Mouse (Mus musculus) G1E (cell line): Measurements from ENCODE around the gene Emp2. TPM values are rescaled to one million over a fixed set of nuclear protein-coding genes. Genes with fewer than 3 reads are reported as not detected.

Source experiments
- ATAC-seq: 2 replicates; pipeline ENCODE4 v1.8.0; 2016; ENCODE audit warnings: mild to moderate bottlenecking; ENCODE audit not compliant: insufficient number of reproducible peaks, poor library complexity, low FRiP score, severe bottlenecking; ENCODE audit errors: extremely low read depth
- DNase-seq: peaks from one replicate; pipeline ENCODE4 v3.0.0; 2012; ENCODE audit warnings: low spot score
- H3K27me3 ChIP-seq: 2 replicates; pipeline ENCODE4 v1.6.1; 2012; ENCODE audit warnings: mild to moderate bottlenecking, low read length, inconsistent platforms; ENCODE audit not compliant: insufficient read depth
- H3K36me3 ChIP-seq: replicated peaks from 2 replicates; pipeline ENCODE3; 2012; ENCODE audit warnings: mild to moderate bottlenecking, inconsistent platforms
- H3K4me1 ChIP-seq: 2 replicates; pipeline ENCODE4 v1.6.1; 2012; ENCODE audit warnings: low read depth, low read length, inconsistent platforms, mixed read lengths; ENCODE audit not compliant: insufficient read depth
- H3K4me3 ChIP-seq: 2 replicates; pipeline ENCODE4 v1.5.1; 2012; ENCODE audit warnings: low read depth, mild to moderate bottlenecking, inconsistent platforms, low read length, moderate library complexity, mixed read lengths
- H3K9me3 ChIP-seq: replicated peaks from 2 replicates; pipeline ENCODE4 v1.6.1; 2012; ENCODE audit warnings: inconsistent platforms
- CTCF ChIP-seq: IDR thresholded peaks from 2 replicates; pipeline ENCODE4 v1.5.1; 2012; ENCODE audit warnings: low read depth, low read length, inconsistent platforms, mixed read lengths
- GATA1 ChIP-seq: IDR thresholded peaks from 2 replicates; pipeline ENCODE4 v1.6.1; 2012; ENCODE audit warnings: borderline replicate concordance, low read length, inconsistent platforms, mixed read lengths
- GATA2 ChIP-seq: IDR thresholded peaks from 2 replicates; pipeline ENCODE4 v1.6.1; 2012; ENCODE audit warnings: low read depth, low read length, inconsistent platforms, borderline replicate concordance
- POLR2AphosphoS5 ChIP-seq: IDR thresholded peaks from 2 replicates; pipeline ENCODE4 v1.6.1; 2012; ENCODE audit warnings: low read depth, low read length, inconsistent platforms; ENCODE audit not compliant: insufficient replicate concordance
- TAL1 ChIP-seq: conservative IDR thresholded peaks from 2 replicates; pipeline ENCODE4 v1.6.1; 2012; ENCODE audit warnings: low read depth, low read length, inconsistent platforms, mixed read lengths
- polyA plus RNA-seq: library from polyadenylated mRNA; stranded (reverse); fragments of >175 nt; gene quantifications from 2 replicates; pipeline ENCODE4 v1.2.3, GENCODE M21; 2012
- total RNA-seq, 2 experiments: library from RNA; stranded (forward) in 1 of 2; stranded (reverse) in 1 of 2; fragments of 200-1000 nt in 1 of 2; fragments of >200 nt in 1 of 2; fragmentation: Nextera tagmentation in 1 of 2; gene quantifications; 2 replicates each; pipeline ENCODE4 v1.2.3; 2014 to 2017

Emp2 gene
- total and polyA plus RNA-seq, 3 experiments = 0.11 TPM; not detected in 2

- H3K27me3 ChIP-seq = no peaks in the 10 kb centered on the region; the same call in 1 of the 2 replicates
- H3K4me1 ChIP-seq = no peaks in the 10 kb centered on the region
- TF ChIP-seq TAL1 (no peak), GATA2 (no peak), POLR2AphosphoS5 (no peak), GATA1 (no peak), CTCF (no peak)
- no peak overlapping the region for H3K4me3 ChIP-seq
- DNase-seq (no peak), ATAC-seq (no peak)
- H3K9me3 ChIP-seq = no peaks in the 10 kb centered on the region
- H3K36me3 ChIP-seq = no peaks in the 10 kb centered on the region
Measured at GRCm38 (mm10) chr16:10349876-10350275, 36.1 kb upstream of the Emp2 start.

GRCm38 (mm10) chr16:10349436-10349835, 35.7 kb upstream of the Emp2 start:
- Histone ChIP-seq H3K4me1 (no peaks in the 10 kb centered on the region), H3K27me3 (no peaks in the 10 kb centered on the region; the same call in 1 of the 2 replicates), H3K9me3 (no peaks in the 10 kb centered on the region), H3K36me3 (no peaks in the 10 kb centered on the region), H3K4me3 (no peak overlapping the region)
- no peak for ATAC-seq
- DNase-seq = no peak
- TF ChIP-seq POLR2AphosphoS5 = no peak
- no peak for TF ChIP-seq GATA2
- TF ChIP-seq TAL1 = no peak
- no peak for TF ChIP-seq CTCF
- TF ChIP-seq GATA1 = no peak

GRCm38 (mm10) chr16:10347551-10347950, 33.8 kb upstream of the Emp2 start:
- Histone ChIP-seq H3K4me3 (no peak overlapping the region), H3K27me3 (no peaks in the 10 kb centered on the region; the same call in 1 of the 2 replicates), H3K36me3 (no peaks in the 10 kb centered on the region), H3K9me3 (no peaks in the 10 kb centered on the region), H3K4me1 (no peaks in the 10 kb centered on the region)
- DNase-seq = no peak
- TF ChIP-seq POLR2AphosphoS5 (no peak), GATA2 (no peak), TAL1 (no peak), GATA1 (no peak), CTCF (no peak)
- no peak for ATAC-seq

GRCm38 (mm10) chr16:10341110-10341509, 27.3 kb upstream of the Emp2 start:
- no peak for TF ChIP-seq TAL1
- no peak for TF ChIP-seq GATA1
- no peak for TF ChIP-seq POLR2AphosphoS5
- no peak for TF ChIP-seq CTCF
- no peak for TF ChIP-seq GATA2
- H3K9me3 ChIP-seq = no peaks in the 10 kb centered on the region; the same call in 1 of the 2 replicates
- no peaks in the 10 kb centered on the region for H3K27me3 ChIP-seq
- H3K36me3 ChIP-seq = no peaks in the 10 kb centered on the region
- ATAC-seq = no peak
- no peak for DNase-seq
- no peaks in the 10 kb centered on the region for H3K4me1 ChIP-seq
- no peak overlapping the region for H3K4me3 ChIP-seq

- Histone ChIP-seq H3K4me1 (no peaks in the 10 kb centered on the region), H3K4me3 (no peak overlapping the region), H3K9me3 (no peaks in the 10 kb centered on the region; the same call in 1 of the 2 replicates), H3K27me3 (no peaks in the 10 kb centered on the region), H3K36me3 (no peaks in the 10 kb centered on the region)
- ATAC-seq (no peak), DNase-seq (no peak)
- TF ChIP-seq GATA2 (no peak), GATA1 (no peak), POLR2AphosphoS5 (no peak), CTCF (no peak), TAL1 (no peak)
Measured at GRCm38 (mm10) chr16:10339930-10340329, 26.2 kb upstream of the Emp2 start.

GRCm38 (mm10) chr16:10338601-10339000, 24.8 kb upstream of the Emp2 start:
- H3K36me3 ChIP-seq = no peaks in the 10 kb centered on the region
- no peaks in the 10 kb centered on the region for H3K27me3 ChIP-seq
- H3K4me1 ChIP-seq = no peaks in the 10 kb centered on the region
- no peak overlapping the region for H3K4me3 ChIP-seq
- DNase-seq (no peak), ATAC-seq (no peak)
- TF ChIP-seq GATA2 = no peak
- no peak for TF ChIP-seq CTCF
- TF ChIP-seq GATA1 = no peak
- no peak for TF ChIP-seq POLR2AphosphoS5
- TF ChIP-seq TAL1 = no peak
- H3K9me3 ChIP-seq = no peaks in the 10 kb centered on the region; the same call in 1 of the 2 replicates
